ENCODE assay signal across 8 mouse cellular contexts in the genomic region with DNA sequence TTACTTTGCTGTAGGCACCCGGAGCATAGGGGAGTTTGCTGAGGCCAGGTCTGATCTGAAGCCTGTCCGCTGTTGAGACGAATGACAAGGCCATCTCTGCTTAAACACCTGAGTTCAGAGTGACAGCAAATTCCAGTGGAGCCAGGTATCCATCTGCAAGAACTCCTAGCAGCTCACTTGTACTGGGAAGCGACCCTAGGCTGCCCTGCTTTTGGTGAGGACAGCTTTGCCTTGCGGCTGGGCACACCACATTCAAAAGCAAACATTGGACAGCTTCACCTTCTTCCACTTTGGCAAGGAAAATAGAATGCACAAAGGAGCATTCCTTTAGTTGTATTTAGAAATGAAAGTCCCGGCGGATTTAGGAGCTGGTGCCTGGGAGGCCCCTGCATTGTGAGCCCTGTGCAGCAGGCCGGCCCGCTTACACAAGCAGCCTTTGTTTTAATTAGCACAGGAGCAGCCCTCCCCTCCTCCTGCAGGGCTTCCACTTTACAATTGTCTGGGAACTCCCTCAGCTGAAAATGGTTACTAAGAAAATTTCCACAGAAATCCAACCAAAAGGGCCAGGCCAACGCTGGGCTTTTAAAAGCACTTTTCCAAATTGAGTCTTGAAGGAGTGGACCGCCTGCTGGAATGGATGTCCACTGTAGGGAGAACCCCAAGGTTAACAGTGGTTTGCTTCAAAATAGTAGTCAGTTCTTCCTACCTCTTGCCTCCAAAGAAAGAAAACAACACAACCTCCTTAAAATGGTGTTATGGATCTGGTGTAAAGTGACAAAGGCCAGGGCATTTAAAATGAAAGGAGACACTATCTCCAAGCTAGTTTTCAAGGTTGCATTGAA.
DNase-seq lines count a peak whose midpoint lies in the region; ATAC-seq lines count a peak whose summit lies in the region.

No protein-coding gene starts in this region.

- H3K9ac ChIP-seq in intestine, embryonic 16.5 days (ENCODE audit: low read depth, low read length) = peak overlapping the region; percentile 26; the same call in 1 of the 2 replicates
- no peak overlapping the region for H3K9ac ChIP-seq in liver, embryonic 12.5 days

- ATAC-seq in intestine, embryonic 16.5 days = peak; percentile 64
- ATAC-seq in liver, embryonic 12.5 days = no peak

- H3K36me3 ChIP-seq in intestine, embryonic 16.5 days (ENCODE audit: control insufficient read depth, insufficient read depth, low read length) = no peaks in the 10 kb centered on the region
- no peaks in the 10 kb centered on the region for H3K36me3 ChIP-seq in midbrain, embryonic 10.5 days
- H3K36me3 ChIP-seq in liver, embryonic 12.5 days = no peaks in the 10 kb centered on the region

- no peaks in the 10 kb centered on the region for H3K9me3 ChIP-seq in intestine, embryonic 16.5 days (ENCODE audit: control insufficient read depth, low read length)
- no peaks in the 10 kb centered on the region for H3K9me3 ChIP-seq in midbrain, embryonic 10.5 days (replicated peaks)
- H3K9me3 ChIP-seq in liver, embryonic 12.5 days (replicated peaks) = no peaks in the 10 kb centered on the region

- DNase-seq in cerebellum, adult 9-11 months = peak; percentile 25
- no peak for DNase-seq in cerebellum, postnatal 36 days
- peak; percentile 49 for DNase-seq in embryo, embryonic 10.5 days (ENCODE audit: low spot score)
- DNase-seq in heart, adult 18-20 months = peak; percentile 34 to 60
- DNase-seq in midbrain, embryonic 10.5 days (ENCODE audit: low spot score) = peak; percentile 33
- DNase-seq in testis, postnatal 14 days (ENCODE audit: low spot score) = peak; percentile 53

- no peaks in the 10 kb centered on the region for H3K27me3 ChIP-seq in intestine, embryonic 16.5 days (replicated peaks; ENCODE audit: control insufficient read depth, insufficient read depth, low read length)
- H3K27me3 ChIP-seq in midbrain, embryonic 10.5 days (ENCODE audit: low read depth, poor library complexity, severe bottlenecking) = peaks cover 5% of the 10 kb centered on the region; the same call in 1 of the 2 replicates
- H3K27me3 ChIP-seq in liver, embryonic 12.5 days (replicated peaks) = no peaks in the 10 kb centered on the region

- WGBS in intestine, embryonic 16.5 days = 36% methylated on average over 11 of the region's 11 CpGs
- WGBS in midbrain, embryonic 10.5 days = 15% methylated on average over 11 of the region's 11 CpGs
- 55% methylated on average over 11 of the region's 11 CpGs for WGBS in liver, embryonic 12.5 days (ENCODE audit: insufficient replicate concordance)

- H3K4me1 ChIP-seq in intestine, embryonic 16.5 days (ENCODE audit: control insufficient read depth, insufficient read depth, low read length) = peaks cover 7% of the 10 kb centered on the region
- H3K4me1 ChIP-seq in midbrain, embryonic 10.5 days = peaks cover 26% of the 10 kb centered on the region
- peaks cover 4% of the 10 kb centered on the region; the same call in 1 of the 2 replicates for H3K4me1 ChIP-seq in liver, embryonic 12.5 days

- no peak overlapping the region for H3K27ac ChIP-seq in intestine, embryonic 16.5 days (ENCODE audit: low read length)
- H3K27ac ChIP-seq in midbrain, embryonic 10.5 days (replicated peaks) = peak overlapping the region; percentile 80
- no peak overlapping the region for H3K27ac ChIP-seq in liver, embryonic 12.5 days

- peak overlapping the region; percentile 28; the same call in 1 of the 2 replicates for H3K4me2 ChIP-seq in intestine, embryonic 16.5 days (ENCODE audit: low read depth, low read length)
- no peak overlapping the region for H3K4me2 ChIP-seq in liver, embryonic 12.5 days

- H3K4me3 ChIP-seq in intestine, embryonic 16.5 days (ENCODE audit: low read length) = no peak overlapping the region
- H3K4me3 ChIP-seq in midbrain, embryonic 10.5 days = no peak overlapping the region
- no peak overlapping the region for H3K4me3 ChIP-seq in liver, embryonic 12.5 days

Comparison
In these comparisons a context has a peak if more than half of its experiments do, and no peak if none do; other contexts are left out.
1. DNase-seq: peak in cerebellum, adult 9-11 months (single experiment), embryo, embryonic 10.5 days (single experiment), heart, adult 18-20 months (2 of 2), midbrain, embryonic 10.5 days (single experiment) and testis, postnatal 14 days (single experiment); none in cerebellum, postnatal 36 days (0 of 2).